Mouse (Mus musculus): ENCODE results near the gene Gpr37l1. TPM values are rescaled to one million over a fixed set of nuclear protein-coding genes. Genes with fewer than 3 reads are reported as not detected.
A peak's percentile ranks its signal among the peaks of the same experiment; 100 is the strongest.

Gene Gpr37l1
- polyA plus RNA-seq, 1 experiment from 2014 or later, result 1.3 TPM

GRCm38 (mm10) chr1:135183941-135184570, 16.6 kb upstream of the Gpr37l1 start:
- peak overlapping the region; percentile 88 for H3K27ac ChIP-seq (ENCODE audit: low read length)
- ATAC-seq (ENCODE audit: insufficient read depth, low FRiP score), result peak; percentile 27; the same call in 1 of the 2 replicates

GRCm38 (mm10) chr1:135183448-135183847, 16.0 kb upstream of the Gpr37l1 start:
- WGBS, result 52% methylated on average over 4 of the region's 4 CpGs

More at GRCm38 (mm10) chr1:135183941-135184570, 16.6 kb upstream of the Gpr37l1 start:
- H3K9ac ChIP-seq (ENCODE audit: low read length), result peak overlapping the region; percentile 49
- no peak overlapping the region for H3K4me3 ChIP-seq (replicated peaks; ENCODE audit: low read length)
- H3K36me3 ChIP-seq (ENCODE audit: control insufficient read depth, insufficient read depth, low read length), result no peaks in the 10 kb centered on the region
- WGBS, result 56% methylated on average over 11 of the region's 11 CpGs
- peaks cover 16% of the 10 kb centered on the region for H3K4me1 ChIP-seq (ENCODE audit: control insufficient read depth, insufficient read depth, low read length)
- H3K4me2 ChIP-seq (ENCODE audit: low read depth, low read length), result peak overlapping the region; percentile 28; the same call in 1 of the 2 replicates
- no peaks in the 10 kb centered on the region for H3K9me3 ChIP-seq (replicated peaks; ENCODE audit: control insufficient read depth, low read length)
- no peaks in the 10 kb centered on the region for H3K27me3 ChIP-seq (ENCODE audit: control insufficient read depth, insufficient read depth, low read length)

GRCm38 (mm10) chr1:135182975-135183374, 15.5 kb upstream of the Gpr37l1 start:
- ATAC-seq (ENCODE audit: insufficient read depth, low FRiP score), result peak; percentile 42; the same call in 1 of the 2 replicates
- Histone ChIP-seq H3K4me3 (replicated peaks; ENCODE audit: low read length) (no peak overlapping the region), H3K4me2 (ENCODE audit: low read depth, low read length) (peak overlapping the region; percentile 3; the same call in 1 of the 2 replicates), H3K36me3 (ENCODE audit: control insufficient read depth, insufficient read depth, low read length) (no peaks in the 10 kb centered on the region), H3K9ac (ENCODE audit: low read length) (no peak overlapping the region), H3K27me3 (ENCODE audit: control insufficient read depth, insufficient read depth, low read length) (no peaks in the 10 kb centered on the region), H3K27ac (ENCODE audit: low read length) (peak overlapping the region; percentile 88), H3K9me3 (replicated peaks; ENCODE audit: control insufficient read depth, low read length) (no peaks in the 10 kb centered on the region), H3K4me1 (ENCODE audit: control insufficient read depth, insufficient read depth, low read length) (peaks cover 16% of the 10 kb centered on the region)
- WGBS, result 54% methylated on average over 3 of the region's 3 CpGs

More at GRCm38 (mm10) chr1:135183448-135183847, 16.0 kb upstream of the Gpr37l1 start:
- peak; percentile 87 for ATAC-seq (ENCODE audit: insufficient read depth, low FRiP score)
- Histone ChIP-seq H3K4me2 (ENCODE audit: low read depth, low read length) (peak overlapping the region; percentile 28; the same call in 1 of the 2 replicates), H3K4me1 (ENCODE audit: control insufficient read depth, insufficient read depth, low read length) (peaks cover 16% of the 10 kb centered on the region), H3K36me3 (ENCODE audit: control insufficient read depth, insufficient read depth, low read length) (no peaks in the 10 kb centered on the region), H3K4me3 (replicated peaks; ENCODE audit: low read length) (no peak overlapping the region), H3K27me3 (ENCODE audit: control insufficient read depth, insufficient read depth, low read length) (no peaks in the 10 kb centered on the region), H3K9me3 (replicated peaks; ENCODE audit: control insufficient read depth, low read length) (no peaks in the 10 kb centered on the region), H3K27ac (ENCODE audit: low read length) (peak overlapping the region; percentile 88), H3K9ac (ENCODE audit: low read length) (peak overlapping the region; percentile 49)

GRCm38 (mm10) chr1:135181880-135182623, 14.6 kb upstream of the Gpr37l1 start:
- peak overlapping the region; percentile 88 for H3K27ac ChIP-seq (ENCODE audit: low read length)

GRCm38 (mm10) chr1:135181275-135181674, 13.8 kb upstream of the Gpr37l1 start:
- H3K9ac ChIP-seq (ENCODE audit: low read length), result no peak overlapping the region
- H3K4me1 ChIP-seq (ENCODE audit: control insufficient read depth, insufficient read depth, low read length), result peaks cover 16% of the 10 kb centered on the region
- WGBS, result 65% methylated on average over 4 of the region's 4 CpGs
- H3K4me3 ChIP-seq (replicated peaks; ENCODE audit: low read length), result no peak overlapping the region
- H3K9me3 ChIP-seq (replicated peaks; ENCODE audit: control insufficient read depth, low read length), result no peaks in the 10 kb centered on the region
- ATAC-seq (ENCODE audit: insufficient read depth, low FRiP score), result no peak
- H3K27ac ChIP-seq (ENCODE audit: low read length), result peak overlapping the region; percentile 88
- H3K27me3 ChIP-seq (ENCODE audit: control insufficient read depth, insufficient read depth, low read length), result no peaks in the 10 kb centered on the region
- no peak overlapping the region for H3K4me2 ChIP-seq (ENCODE audit: low read depth, low read length)
- H3K36me3 ChIP-seq (ENCODE audit: control insufficient read depth, insufficient read depth, low read length), result no peaks in the 10 kb centered on the region

More at GRCm38 (mm10) chr1:135181880-135182623, 14.6 kb upstream of the Gpr37l1 start:
- H3K4me3 ChIP-seq (replicated peaks; ENCODE audit: low read length), result no peak overlapping the region
- WGBS, result 69% methylated on average over 8 of the region's 8 CpGs
- no peaks in the 10 kb centered on the region for H3K36me3 ChIP-seq (ENCODE audit: control insufficient read depth, insufficient read depth, low read length)
- no peak for ATAC-seq (ENCODE audit: insufficient read depth, low FRiP score)
- no peak overlapping the region for H3K4me2 ChIP-seq (ENCODE audit: low read depth, low read length)
- H3K9ac ChIP-seq (ENCODE audit: low read length), result no peak overlapping the region
- no peaks in the 10 kb centered on the region for H3K9me3 ChIP-seq (replicated peaks; ENCODE audit: control insufficient read depth, low read length)
- H3K4me1 ChIP-seq (ENCODE audit: control insufficient read depth, insufficient read depth, low read length), result peaks cover 16% of the 10 kb centered on the region
- no peaks in the 10 kb centered on the region for H3K27me3 ChIP-seq (ENCODE audit: control insufficient read depth, insufficient read depth, low read length)

GRCm38 (mm10) chr1:135180830-135181229, 13.3 kb upstream of the Gpr37l1 start:
- no peaks in the 10 kb centered on the region for H3K27me3 ChIP-seq (ENCODE audit: control insufficient read depth, insufficient read depth, low read length)
- no peak overlapping the region for H3K9ac ChIP-seq (ENCODE audit: low read length)
- no peaks in the 10 kb centered on the region for H3K9me3 ChIP-seq (replicated peaks; ENCODE audit: control insufficient read depth, low read length)
- no peak overlapping the region for H3K4me3 ChIP-seq (replicated peaks; ENCODE audit: low read length)
- ATAC-seq (ENCODE audit: insufficient read depth, low FRiP score), result peak; percentile 74
- peak overlapping the region; percentile 88 for H3K27ac ChIP-seq (ENCODE audit: low read length)
- 64% methylated on average over 10 of the region's 10 CpGs for WGBS
- peaks cover 16% of the 10 kb centered on the region for H3K4me1 ChIP-seq (ENCODE audit: control insufficient read depth, insufficient read depth, low read length)
- no peaks in the 10 kb centered on the region for H3K36me3 ChIP-seq (ENCODE audit: control insufficient read depth, insufficient read depth, low read length)
- no peak overlapping the region for H3K4me2 ChIP-seq (ENCODE audit: low read depth, low read length)

- peak overlapping the region; percentile 21; the same call in 1 of the 2 replicates for H3K27ac ChIP-seq (ENCODE audit: low read length)
- WGBS, result 66% methylated on average over 7 of the region's 7 CpGs
- no peak overlapping the region for H3K4me2 ChIP-seq (ENCODE audit: low read depth, low read length)
- no peak; the same call in 1 of the 2 replicates for ATAC-seq (ENCODE audit: insufficient read depth, low FRiP score)
- peaks cover 16% of the 10 kb centered on the region for H3K4me1 ChIP-seq (ENCODE audit: control insufficient read depth, insufficient read depth, low read length)
- H3K4me3 ChIP-seq (replicated peaks; ENCODE audit: low read length), result no peak overlapping the region
- H3K36me3 ChIP-seq (ENCODE audit: control insufficient read depth, insufficient read depth, low read length), result no peaks in the 10 kb centered on the region
- no peaks in the 10 kb centered on the region for H3K27me3 ChIP-seq (ENCODE audit: control insufficient read depth, insufficient read depth, low read length)
- no peaks in the 10 kb centered on the region for H3K9me3 ChIP-seq (replicated peaks; ENCODE audit: control insufficient read depth, low read length)
- no peak overlapping the region for H3K9ac ChIP-seq (ENCODE audit: low read length)
Measured at GRCm38 (mm10) chr1:135178863-135179262, 11.4 kb upstream of the Gpr37l1 start.

- Histone ChIP-seq H3K4me2 (ENCODE audit: low read depth, low read length) (no peak overlapping the region), H3K27ac (ENCODE audit: low read length) (no peak overlapping the region), H3K27me3 (ENCODE audit: control insufficient read depth, insufficient read depth, low read length) (no peaks in the 10 kb centered on the region), H3K9ac (ENCODE audit: low read length) (no peak overlapping the region), H3K36me3 (ENCODE audit: control insufficient read depth, insufficient read depth, low read length) (no peaks in the 10 kb centered on the region), H3K4me1 (ENCODE audit: control insufficient read depth, insufficient read depth, low read length) (peaks cover 16% of the 10 kb centered on the region), H3K9me3 (replicated peaks; ENCODE audit: control insufficient read depth, low read length) (no peaks in the 10 kb centered on the region), H3K4me3 (replicated peaks; ENCODE audit: low read length) (no peak overlapping the region)
- ATAC-seq (ENCODE audit: insufficient read depth, low FRiP score), result no peak
- 91% methylated on average over 3 of the region's 3 CpGs for WGBS
Measured at GRCm38 (mm10) chr1:135177724-135178123, 10.2 kb upstream of the Gpr37l1 start.

GRCm38 (mm10) chr1:135175176-135175575, 7.7 kb upstream of the Gpr37l1 start:
- no peak overlapping the region for H3K27ac ChIP-seq (ENCODE audit: low read length)

More at GRCm38 (mm10) chr1:135175176-135175575, 7.7 kb upstream of the Gpr37l1 start:
- Histone ChIP-seq H3K9me3 (replicated peaks; ENCODE audit: control insufficient read depth, low read length) (no peaks in the 10 kb centered on the region), H3K4me3 (replicated peaks; ENCODE audit: low read length) (no peak overlapping the region), H3K4me1 (ENCODE audit: control insufficient read depth, insufficient read depth, low read length) (0 out of 2 replicates have a peak, but pooled peaks cover 3% of the 10 kb centered on the region), H3K36me3 (ENCODE audit: control insufficient read depth, insufficient read depth, low read length) (no peaks in the 10 kb centered on the region), H3K27me3 (ENCODE audit: control insufficient read depth, insufficient read depth, low read length) (no peaks in the 10 kb centered on the region), H3K4me2 (ENCODE audit: low read depth, low read length) (no peak overlapping the region), H3K9ac (ENCODE audit: low read length) (no peak overlapping the region)
- ATAC-seq (ENCODE audit: insufficient read depth, low FRiP score), result no peak
- 72% methylated on average over 3 of the region's 3 CpGs for WGBS
